Mouse (Mus musculus): ENCODE results near the gene Rbbp6. TPM values are rescaled to one million over a fixed set of nuclear protein-coding genes. Genes with fewer than 3 reads are reported as not detected.

Gene Rbbp6
- polyA plus RNA-seq, 1 experiment from 2014 or later: 16.8 TPM

GRCm38 (mm10) chr7:123014729-123015128 is 49.2 kb downstream of the Rbbp6 start:
- 0 out of 2 replicates have a peak, but pooled peaks cover 6% of the 10 kb centered on the region for H3K27me3 ChIP-seq (replicated peaks)
- no peak overlapping the region for H3K27ac ChIP-seq (replicated peaks)
- H3K36me3 ChIP-seq: no peaks in the 10 kb centered on the region
- no peak overlapping the region for H3K4me3 ChIP-seq
- no peaks in the 10 kb centered on the region for H3K4me1 ChIP-seq
- H3K9ac ChIP-seq: no peak overlapping the region
- H3K9me3 ChIP-seq: no peaks in the 10 kb centered on the region
- H3K4me2 ChIP-seq: no peak overlapping the region
- ATAC-seq (ENCODE audit: extremely low read depth, insufficient number of reproducible peaks, low FRiP score, low TSS enrichment): no peak
- WGBS: 74% methylated on average over 7 of the region's 7 CpGs

- Histone ChIP-seq H3K9me3 (no peaks in the 10 kb centered on the region), H3K27me3 (replicated peaks) (0 out of 2 replicates have a peak, but pooled peaks cover 6% of the 10 kb centered on the region), H3K4me3 (no peak overlapping the region), H3K9ac (no peak overlapping the region), H3K4me1 (no peaks in the 10 kb centered on the region), H3K4me2 (no peak overlapping the region), H3K27ac (replicated peaks) (no peak overlapping the region), H3K36me3 (no peaks in the 10 kb centered on the region)
- ATAC-seq (ENCODE audit: extremely low read depth, insufficient number of reproducible peaks, low FRiP score, low TSS enrichment): no peak
- 19% methylated on average over 3 of the region's 3 CpGs for WGBS
These were observed 52.1 kb downstream of the Rbbp6 start for GRCm38 (mm10) chr7:123017627-123018026.

GRCm38 (mm10) chr7:123025123-123025522 is 59.6 kb downstream of the Rbbp6 start:
- H3K4me1 ChIP-seq: no peaks in the 10 kb centered on the region
- peaks cover 4% of the 10 kb centered on the region; the same call in 1 of the 2 replicates for H3K9me3 ChIP-seq
- H3K27me3 ChIP-seq (replicated peaks): peaks cover 9% of the 10 kb centered on the region
- 65% methylated on average over 9 of the region's 9 CpGs for WGBS
- H3K4me3 ChIP-seq: no peak overlapping the region
- no peaks in the 10 kb centered on the region for H3K36me3 ChIP-seq
- H3K9ac ChIP-seq: no peak overlapping the region
- ATAC-seq (ENCODE audit: extremely low read depth, insufficient number of reproducible peaks, low FRiP score, low TSS enrichment): no peak
- no peak overlapping the region for H3K4me2 ChIP-seq
- no peak overlapping the region for H3K27ac ChIP-seq (replicated peaks)

- Histone ChIP-seq H3K9ac (peak overlapping the region; percentile 78), H3K4me2 (peak overlapping the region; percentile 87)
- no peak for ATAC-seq (ENCODE audit: extremely low read depth, insufficient number of reproducible peaks, low FRiP score, low TSS enrichment)
These were observed 64.8 kb downstream of the Rbbp6 start for GRCm38 (mm10) chr7:123030295-123030694.

GRCm38 (mm10) chr7:123030709-123031181 is 65.3 kb downstream of the Rbbp6 start:
- peak overlapping the region; percentile 55 for H3K4me3 ChIP-seq
- WGBS: 1% methylated on average over 21 of the region's 21 CpGs
- peaks cover 14% of the 10 kb centered on the region; the same call in 1 of the 2 replicates for H3K27me3 ChIP-seq (replicated peaks)
- peaks cover 18% of the 10 kb centered on the region for H3K4me1 ChIP-seq
- peak overlapping the region; percentile 87 for H3K4me2 ChIP-seq
- no peak overlapping the region; the same call in 1 of the 2 replicates for H3K27ac ChIP-seq (replicated peaks)
- H3K9ac ChIP-seq: peak overlapping the region; percentile 78
- peaks cover 4% of the 10 kb centered on the region; the same call in 1 of the 2 replicates for H3K9me3 ChIP-seq
- ATAC-seq (ENCODE audit: extremely low read depth, insufficient number of reproducible peaks, low FRiP score, low TSS enrichment): no peak
- no peaks in the 10 kb centered on the region for H3K36me3 ChIP-seq

More at GRCm38 (mm10) chr7:123030295-123030694, 64.8 kb downstream of the Rbbp6 start:
- H3K4me1 ChIP-seq: peaks cover 18% of the 10 kb centered on the region
- H3K36me3 ChIP-seq: no peaks in the 10 kb centered on the region
- whole genome bisulfite sequencing: 23% methylated on average over 13 of the region's 13 CpGs
- H3K27ac ChIP-seq (replicated peaks): no peak overlapping the region; the same call in 1 of the 2 replicates
- H3K27me3 ChIP-seq (replicated peaks): peaks cover 14% of the 10 kb centered on the region; the same call in 1 of the 2 replicates
- peaks cover 4% of the 10 kb centered on the region; the same call in 1 of the 2 replicates for H3K9me3 ChIP-seq
- H3K4me3 ChIP-seq: peak overlapping the region; percentile 55

GRCm38 (mm10) chr7:123031211-123031743 is 65.8 kb downstream of the Rbbp6 start:
- H3K4me3 ChIP-seq: peak overlapping the region; percentile 55

GRCm38 (mm10) chr7:123035314-123035713 is 69.8 kb downstream of the Rbbp6 start:
- Histone ChIP-seq H3K4me3 (no peak overlapping the region), H3K4me1 (peaks cover 17% of the 10 kb centered on the region), H3K4me2 (no peak overlapping the region), H3K9ac (no peak overlapping the region), H3K27ac (replicated peaks) (no peak overlapping the region), H3K27me3 (replicated peaks) (peaks cover 10% of the 10 kb centered on the region; the same call in 1 of the 2 replicates), H3K9me3 (0 out of 2 replicates have a peak, but pooled peaks cover 2% of the 10 kb centered on the region), H3K36me3 (no peaks in the 10 kb centered on the region)
- WGBS: 39% methylated on average over 8 of the region's 8 CpGs
- no peak for ATAC-seq (ENCODE audit: extremely low read depth, insufficient number of reproducible peaks, low FRiP score, low TSS enrichment)

More at GRCm38 (mm10) chr7:123031211-123031743, 65.8 kb downstream of the Rbbp6 start:
- H3K4me1 ChIP-seq: peaks cover 18% of the 10 kb centered on the region
- H3K9me3 ChIP-seq: peaks cover 4% of the 10 kb centered on the region; the same call in 1 of the 2 replicates
- peak overlapping the region; percentile 78 for H3K9ac ChIP-seq
- H3K27me3 ChIP-seq (replicated peaks): peaks cover 14% of the 10 kb centered on the region; the same call in 1 of the 2 replicates
- no peak overlapping the region for H3K27ac ChIP-seq (replicated peaks)
- ATAC-seq (ENCODE audit: extremely low read depth, insufficient number of reproducible peaks, low FRiP score, low TSS enrichment): peak; percentile 10; the same call in 1 of the 2 replicates
- WGBS: 3% methylated on average over 12 of the region's 12 CpGs
- no peaks in the 10 kb centered on the region for H3K36me3 ChIP-seq
- H3K4me2 ChIP-seq: peak overlapping the region; percentile 87

- Histone ChIP-seq H3K27me3 (replicated peaks) (peaks cover 14% of the 10 kb centered on the region), H3K9me3 (0 out of 2 replicates have a peak, but pooled peaks cover 2% of the 10 kb centered on the region), H3K36me3 (no peaks in the 10 kb centered on the region), H3K27ac (replicated peaks) (no peak overlapping the region), H3K4me2 (no peak overlapping the region), H3K9ac (no peak overlapping the region), H3K4me1 (no peaks in the 10 kb centered on the region), H3K4me3 (no peak overlapping the region)
- ATAC-seq (ENCODE audit: extremely low read depth, insufficient number of reproducible peaks, low FRiP score, low TSS enrichment): no peak
These were observed 73.8 kb downstream of the Rbbp6 start for GRCm38 (mm10) chr7:123039302-123039701.

GRCm38 (mm10) chr7:123045146-123045545 is 79.7 kb downstream of the Rbbp6 start:
- H3K27ac ChIP-seq (replicated peaks): no peak overlapping the region
- no peak overlapping the region for H3K9ac ChIP-seq
- H3K4me2 ChIP-seq: no peak overlapping the region
- peaks cover 26% of the 10 kb centered on the region for H3K27me3 ChIP-seq (replicated peaks)
- ATAC-seq (ENCODE audit: extremely low read depth, insufficient number of reproducible peaks, low FRiP score, low TSS enrichment): no peak
- H3K4me3 ChIP-seq: no peak overlapping the region
- 87% methylated on average over 3 of the region's 3 CpGs for WGBS
- peaks cover 16% of the 10 kb centered on the region for H3K4me1 ChIP-seq
- H3K9me3 ChIP-seq: no peaks in the 10 kb centered on the region
- H3K36me3 ChIP-seq: no peaks in the 10 kb centered on the region

GRCm38 (mm10) chr7:123046473-123047091 is 81.1 kb downstream of the Rbbp6 start:
- Histone ChIP-seq H3K9ac (peak overlapping the region; percentile 33), H3K27ac (replicated peaks) (peak overlapping the region; percentile 87), H3K27me3 (replicated peaks) (peaks cover 31% of the 10 kb centered on the region), H3K4me1 (peaks cover 16% of the 10 kb centered on the region), H3K36me3 (no peaks in the 10 kb centered on the region), H3K4me2 (peak overlapping the region; percentile 65), H3K4me3 (peak overlapping the region; percentile 29), H3K9me3 (0 out of 2 replicates have a peak, but pooled peaks cover 3% of the 10 kb centered on the region)
- 20% methylated on average over 13 of the region's 13 CpGs for WGBS
- ATAC-seq (ENCODE audit: extremely low read depth, insufficient number of reproducible peaks, low FRiP score, low TSS enrichment): peak; percentile 68; the same call in 1 of the 2 replicates

Data from heart, embryonic 13.5 days (tissue).